Mouse (Mus musculus) hindbrain, embryonic 15.5 days (tissue): ENCODE data around the gene Wdr11. TPM values are rescaled to one million over a fixed set of nuclear protein-coding genes. Genes with fewer than 3 reads are reported as not detected.

Experiments
- ATAC-seq: fragments of 200-750 bp; cut with Nextera tagmentation; 2 replicates; pipeline ENCODE4 v1.8.0; 2017; ENCODE audit warnings: low read depth, moderate number of reproducible peaks, moderate TSS enrichment; ENCODE audit not compliant: low FRiP score
- H3K27ac ChIP-seq: fragments of 300-500 bp; sonication (generic); replicated peaks from 2 replicates; pipeline ENCODE4 v1.5.1; 2015; ENCODE audit warnings: mild to moderate bottlenecking, inconsistent platforms
- H3K27me3 ChIP-seq: fragments of 300-500 bp; sonication (generic); 2 replicates; pipeline ENCODE4 v1.6.1; 2015; ENCODE audit warnings: control low read depth, inconsistent platforms
- H3K36me3 ChIP-seq: fragments of 300-500 bp; sonication (generic); 2 replicates; pipeline ENCODE4 v1.6.1; 2015; ENCODE audit warnings: control low read depth, inconsistent platforms
- H3K4me1 ChIP-seq: fragments of 300-500 bp; sonication (generic); replicated peaks from 2 replicates; pipeline ENCODE4 v1.6.1; 2015; ENCODE audit warnings: control low read depth, inconsistent platforms
- H3K4me2 ChIP-seq: fragments of 300-500 bp; sonication (generic); 2 replicates; pipeline ENCODE4 v1.6.1; 2015; ENCODE audit warnings: moderate library complexity, mild to moderate bottlenecking, inconsistent platforms
- H3K4me3 ChIP-seq: fragments of 300-500 bp; sonication (generic); 2 replicates; pipeline ENCODE4 v1.5.1; 2015; ENCODE audit warnings: mild to moderate bottlenecking, inconsistent platforms
- H3K9ac ChIP-seq: fragments of 300-500 bp; sonication (generic); 2 replicates; pipeline ENCODE4 v1.6.1; 2015; ENCODE audit warnings: inconsistent platforms
- H3K9me3 ChIP-seq: fragments of 300-500 bp; sonication (generic); 2 replicates; pipeline ENCODE4 v1.6.1; 2016; ENCODE audit warnings: control low read depth, inconsistent platforms
- WGBS: fragments of 180-500 bp; shearing (Covaris S2); methylation state at CpG from one replicate; pipeline ENCODE4 v1.1.7; 2015; 5-methylcytosine and 5-hydroxymethylcytosine counted together
- polyA plus RNA-seq: library from polyadenylated mRNA; unstranded; fragments of >200 nt; fragmentation: Nextera tagmentation; extraction: Ambion mirVana; gene quantifications from 2 replicates; pipeline ENCODE4 v1.2.1, GENCODE M21; 2015

Gene Wdr11
- polyA plus RNA-seq, 1 experiment from 2014 or later = 36.2 TPM

DNA sequence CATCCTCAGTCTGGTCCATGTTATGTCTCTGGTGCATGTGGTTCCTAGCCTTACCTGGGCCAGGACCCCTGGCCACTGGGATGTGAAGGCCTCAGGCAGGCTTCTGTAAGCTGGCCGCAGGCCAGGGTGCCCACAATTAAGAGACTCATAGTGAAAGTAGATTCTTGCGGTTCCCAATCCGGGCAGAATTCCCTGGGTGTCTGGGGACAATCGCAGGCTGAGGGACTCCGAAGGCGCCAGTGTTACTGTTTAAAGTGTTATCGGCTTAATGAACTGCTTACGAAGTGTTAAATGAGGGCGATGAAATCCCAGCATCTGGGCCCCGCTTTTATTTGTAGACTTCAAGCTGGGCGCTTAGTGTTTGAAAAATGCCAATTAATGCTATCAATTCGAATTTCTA is 63.3 kb downstream of the Wdr11 start:
- H3K36me3 ChIP-seq = no peaks in the 10 kb centered on the region
- no peak overlapping the region for H3K4me2 ChIP-seq
- H3K27me3 ChIP-seq = no peaks in the 10 kb centered on the region
- H3K9ac ChIP-seq = no peak overlapping the region
- no peak overlapping the region for H3K4me3 ChIP-seq
- H3K27ac ChIP-seq = no peak overlapping the region
- no peak for ATAC-seq
- WGBS = 35% methylated on average over 12 of the region's 12 CpGs
- H3K9me3 ChIP-seq = no peaks in the 10 kb centered on the region
- H3K4me1 ChIP-seq = peaks cover 25% of the 10 kb centered on the region

DNA sequence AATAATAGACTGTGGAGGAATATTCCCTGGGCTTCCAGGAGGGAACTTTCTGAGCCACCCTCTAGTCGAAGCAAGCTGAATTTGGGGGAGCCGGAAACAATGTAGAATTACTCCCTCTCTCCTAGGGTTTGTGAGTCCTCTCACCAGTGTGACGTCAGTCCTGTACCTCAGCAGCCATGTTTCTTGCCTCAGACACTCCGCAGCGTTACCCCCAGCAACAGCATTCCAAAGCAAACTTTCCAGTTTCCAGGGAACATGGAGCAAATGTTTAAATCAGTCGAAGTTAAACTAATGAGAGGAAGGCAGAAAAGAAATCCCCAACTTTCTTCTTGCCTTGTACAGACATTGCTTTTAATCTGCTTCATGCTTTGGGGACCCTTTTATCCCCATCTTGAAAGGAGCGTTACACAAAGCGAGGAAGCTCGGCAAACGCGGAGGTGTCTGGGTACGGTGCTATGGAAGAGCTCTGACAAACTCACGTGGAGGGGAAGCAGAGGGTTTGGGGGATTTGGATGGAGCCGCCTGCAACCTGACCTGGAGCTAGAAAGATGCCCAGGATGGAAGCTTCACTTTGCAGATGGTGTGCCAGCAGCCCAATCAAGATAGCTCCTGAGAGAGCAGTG is 64.1 kb downstream of the Wdr11 start:
- no peaks in the 10 kb centered on the region for H3K36me3 ChIP-seq
- H3K4me3 ChIP-seq = no peak overlapping the region
- no peak overlapping the region for H3K27ac ChIP-seq
- H3K27me3 ChIP-seq = no peaks in the 10 kb centered on the region
- no peak overlapping the region for H3K4me2 ChIP-seq
- peaks cover 22% of the 10 kb centered on the region for H3K4me1 ChIP-seq
- 44% methylated on average over 14 of the region's 14 CpGs for WGBS
- H3K9ac ChIP-seq = no peak overlapping the region
- no peak for ATAC-seq
- H3K9me3 ChIP-seq = no peaks in the 10 kb centered on the region

DNA sequence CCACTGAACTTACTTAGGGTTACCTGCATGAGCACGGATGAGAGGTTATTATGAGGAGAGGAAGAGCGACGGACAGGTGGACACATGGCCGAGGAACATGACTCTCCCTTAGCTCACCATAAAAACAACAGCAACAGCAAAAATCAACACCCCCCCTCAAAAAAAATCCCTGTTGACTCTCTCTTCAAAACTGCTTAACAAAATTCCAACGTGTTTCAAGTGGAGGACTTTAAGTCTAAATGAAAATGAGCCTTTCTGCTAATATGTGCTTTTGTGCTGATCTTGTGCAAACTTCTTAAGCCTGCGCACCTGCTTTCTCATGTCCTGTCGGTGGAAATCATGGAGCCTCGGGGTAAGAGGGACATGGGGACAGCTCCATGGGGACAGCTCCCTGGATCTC is 66.2 kb downstream of the Wdr11 start:
- no peak overlapping the region for H3K4me2 ChIP-seq
- peaks cover 27% of the 10 kb centered on the region for H3K4me1 ChIP-seq
- no peak overlapping the region for H3K4me3 ChIP-seq
- H3K36me3 ChIP-seq = no peaks in the 10 kb centered on the region
- no peak overlapping the region for H3K9ac ChIP-seq
- WGBS = 85% methylated on average over 8 of the region's 8 CpGs
- no peak overlapping the region for H3K27ac ChIP-seq
- ATAC-seq = no peak
- H3K9me3 ChIP-seq = no peaks in the 10 kb centered on the region
- no peaks in the 10 kb centered on the region for H3K27me3 ChIP-seq

DNA sequence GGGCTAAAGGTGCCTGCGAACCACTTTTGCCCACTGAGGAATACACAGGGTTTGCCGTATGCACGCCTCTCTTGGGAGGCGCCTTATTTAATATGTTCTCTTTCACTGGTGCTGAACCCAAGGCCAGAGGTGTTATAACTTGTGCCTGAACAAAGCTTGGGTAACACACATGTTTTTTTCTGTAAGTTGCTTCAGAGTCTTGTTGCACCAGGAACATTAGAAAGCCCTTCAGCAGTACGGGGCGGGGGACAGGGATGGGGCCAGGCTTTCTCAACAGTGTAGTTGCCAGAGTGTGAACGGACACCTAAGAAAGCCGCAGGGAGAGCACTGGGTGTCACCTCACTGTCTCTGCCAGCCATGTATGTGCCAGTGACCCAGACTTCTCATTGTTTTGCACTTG is 68.1 kb downstream of the Wdr11 start:
- no peaks in the 10 kb centered on the region for H3K9me3 ChIP-seq
- 82% methylated on average over 8 of the region's 8 CpGs for WGBS
- H3K9ac ChIP-seq = no peak overlapping the region
- H3K27ac ChIP-seq = no peak overlapping the region
- H3K27me3 ChIP-seq = no peaks in the 10 kb centered on the region
- H3K4me1 ChIP-seq = peaks cover 25% of the 10 kb centered on the region
- no peak for ATAC-seq
- no peak overlapping the region for H3K4me3 ChIP-seq
- no peaks in the 10 kb centered on the region for H3K36me3 ChIP-seq
- H3K4me2 ChIP-seq = no peak overlapping the region

DNA sequence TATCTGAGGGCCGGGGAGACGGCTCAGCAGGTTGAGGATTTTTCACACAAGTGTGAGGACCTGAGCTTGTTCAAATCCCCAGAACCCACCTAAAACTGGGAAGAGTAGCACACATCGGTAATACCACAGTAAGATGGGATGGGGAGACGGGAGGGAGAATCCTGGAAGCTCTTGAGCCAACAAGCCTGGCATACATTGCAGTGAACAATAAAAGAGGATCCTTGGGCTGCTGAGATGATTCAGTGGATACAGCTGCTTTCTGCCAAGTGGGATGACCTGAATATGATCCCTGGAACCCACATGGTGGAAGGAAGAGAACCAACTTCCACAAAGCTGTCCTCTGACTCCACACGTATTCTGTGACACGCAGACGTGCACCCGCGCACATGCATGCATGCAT is 68.9 kb downstream of the Wdr11 start:
- no peak for ATAC-seq

DNA sequence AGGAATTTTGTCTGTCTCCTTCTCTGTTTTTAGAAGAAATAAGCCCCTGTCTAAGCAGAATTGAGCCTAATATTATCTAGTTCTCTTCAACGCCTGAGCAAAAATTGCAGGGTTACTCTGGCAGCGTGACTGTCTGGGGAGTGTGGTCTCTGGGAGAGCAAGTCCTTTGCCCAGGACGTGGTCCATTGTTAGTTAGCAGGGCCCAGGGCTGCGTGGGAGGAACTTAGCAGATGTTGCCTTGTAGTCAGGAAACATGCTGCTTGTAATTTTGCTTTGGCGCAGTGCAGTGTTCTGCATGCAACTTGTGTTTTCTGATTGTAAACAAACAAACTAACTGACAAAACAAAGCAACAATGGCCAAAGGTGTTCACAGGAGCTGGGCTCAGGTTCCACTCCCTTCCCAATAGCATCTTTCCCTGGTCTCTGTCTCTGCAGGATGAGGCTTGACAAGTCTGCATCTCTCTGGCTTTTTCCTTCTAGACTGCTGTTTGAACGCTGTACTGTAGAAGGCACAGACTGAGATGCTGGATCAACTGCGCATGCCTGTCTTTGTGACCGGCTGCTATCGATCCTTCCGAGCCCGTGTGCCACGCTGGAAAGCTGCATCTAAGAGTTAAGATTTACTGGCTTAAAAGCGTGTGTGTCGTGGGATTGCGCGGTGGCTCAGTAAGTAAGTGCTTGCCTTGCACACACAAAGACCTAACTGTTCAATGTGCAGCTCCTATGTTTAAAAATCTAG is 70.6 kb downstream of the Wdr11 start:
- 54% methylated on average over 16 of the region's 16 CpGs for WGBS
- ATAC-seq = no peak
- Histone ChIP-seq H3K36me3 (no peaks in the 10 kb centered on the region), H3K9ac (no peak overlapping the region), H3K4me3 (no peak overlapping the region), H3K27ac (no peak overlapping the region), H3K27me3 (peaks cover 10% of the 10 kb centered on the region; the same call in 1 of the 2 replicates), H3K4me1 (peaks cover 20% of the 10 kb centered on the region), H3K4me2 (no peak overlapping the region), H3K9me3 (no peaks in the 10 kb centered on the region)

More for the DNA sequence above, 68.9 kb downstream of the Wdr11 start:
- peaks cover 20% of the 10 kb centered on the region for H3K4me1 ChIP-seq
- no peak overlapping the region for H3K4me3 ChIP-seq
- peaks cover 5% of the 10 kb centered on the region; the same call in 1 of the 2 replicates for H3K27me3 ChIP-seq
- no peaks in the 10 kb centered on the region for H3K36me3 ChIP-seq
- 83% methylated on average over 9 of the region's 9 CpGs for whole genome bisulfite sequencing
- H3K9ac ChIP-seq = no peak overlapping the region
- H3K4me2 ChIP-seq = no peak overlapping the region
- H3K27ac ChIP-seq = no peak overlapping the region
- H3K9me3 ChIP-seq = no peaks in the 10 kb centered on the region

DNA sequence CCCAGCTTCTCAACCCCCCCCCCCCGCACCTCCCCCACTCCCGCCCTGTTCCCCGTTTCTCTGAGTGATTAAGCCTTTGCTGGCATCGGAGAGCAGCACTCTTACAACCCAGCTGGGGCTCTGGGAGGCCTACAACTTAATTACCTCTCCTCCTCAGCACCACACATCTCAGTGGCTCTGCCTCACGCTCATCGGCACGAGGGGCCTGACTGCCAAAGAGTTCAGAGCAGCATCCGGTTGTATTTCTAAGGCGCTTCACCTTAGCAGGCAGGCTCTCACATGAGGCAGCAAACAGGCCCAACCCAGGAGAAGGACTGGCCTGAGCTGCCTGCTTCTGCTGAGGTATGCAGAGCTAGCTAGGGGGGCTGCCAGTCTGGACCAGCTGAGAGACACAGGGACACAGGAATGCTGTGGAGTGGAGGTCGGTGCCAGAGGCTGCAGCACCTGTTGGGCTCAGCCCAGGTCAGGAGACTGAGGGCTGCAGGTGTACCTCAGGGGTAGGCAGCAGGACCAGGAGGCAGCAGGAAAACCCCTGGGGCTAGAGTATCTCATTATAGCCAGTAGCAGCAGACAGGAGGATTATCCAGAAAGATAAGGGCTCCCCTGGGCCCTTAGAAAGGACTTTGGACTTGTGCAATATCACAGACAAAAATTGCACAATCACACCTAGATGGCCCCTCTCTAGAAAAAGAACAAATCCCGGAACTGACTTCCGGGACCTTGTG is 72.3 kb downstream of the Wdr11 start:
- no peaks in the 10 kb centered on the region for H3K9me3 ChIP-seq
- H3K27me3 ChIP-seq = peaks cover 10% of the 10 kb centered on the region; the same call in 1 of the 2 replicates
- H3K27ac ChIP-seq = no peak overlapping the region
- H3K36me3 ChIP-seq = no peaks in the 10 kb centered on the region
- no peak overlapping the region for H3K4me3 ChIP-seq
- H3K4me1 ChIP-seq = peaks cover 20% of the 10 kb centered on the region
- no peak overlapping the region for H3K4me2 ChIP-seq
- 28% methylated on average over 12 of the region's 12 CpGs for WGBS
- no peak overlapping the region for H3K9ac ChIP-seq
- no peak for ATAC-seq

DNA sequence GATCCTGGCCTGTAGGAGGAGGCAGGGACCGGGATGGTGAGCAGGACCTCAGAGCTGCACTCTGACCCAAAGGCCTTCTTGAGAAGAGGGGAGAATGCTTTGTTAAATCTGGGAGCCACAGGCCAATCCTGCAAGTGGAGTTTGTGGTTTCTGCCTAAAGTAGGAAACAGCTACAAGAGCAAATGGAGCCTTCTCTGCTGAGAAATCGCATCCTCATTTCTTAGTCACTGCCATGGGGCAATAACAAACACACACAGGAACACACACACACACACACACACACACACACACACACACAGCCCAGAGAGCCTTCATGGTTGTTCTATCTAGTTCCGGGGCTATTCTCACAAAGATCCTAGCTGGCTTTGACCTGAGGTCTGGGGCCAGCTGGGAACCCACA is 73.7 kb downstream of the Wdr11 start:
- no peak for ATAC-seq
- H3K9ac ChIP-seq = no peak overlapping the region
- H3K27me3 ChIP-seq = peaks cover 10% of the 10 kb centered on the region; the same call in 1 of the 2 replicates
- no peaks in the 10 kb centered on the region for H3K36me3 ChIP-seq
- H3K4me1 ChIP-seq = peaks cover 20% of the 10 kb centered on the region
- H3K27ac ChIP-seq = no peak overlapping the region
- H3K4me2 ChIP-seq = no peak overlapping the region
- no peak overlapping the region for H3K4me3 ChIP-seq
- H3K9me3 ChIP-seq = no peaks in the 10 kb centered on the region
- WGBS = 84% methylated on average over 3 of the region's 3 CpGs

DNA sequence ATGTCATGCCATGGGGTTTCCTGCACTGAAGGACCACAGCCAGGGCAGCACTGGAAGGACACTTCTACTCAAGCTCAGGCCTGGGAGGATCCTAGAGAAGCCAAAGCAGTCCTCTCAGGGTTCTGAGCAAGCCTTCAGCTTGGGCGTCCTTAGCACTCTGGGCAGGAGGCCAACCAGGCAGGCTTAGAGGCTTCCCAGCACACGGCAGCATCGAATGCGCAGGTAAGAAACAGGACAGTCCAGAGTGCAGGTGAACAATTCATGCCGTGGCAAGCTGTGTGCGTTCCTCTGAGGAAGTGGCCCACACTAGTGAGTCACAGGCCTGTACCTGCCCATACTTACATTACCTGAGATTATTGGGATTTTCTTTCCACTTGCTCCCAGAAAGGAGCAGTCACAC is 74.3 kb downstream of the Wdr11 start:
- Histone ChIP-seq H3K9me3 (no peaks in the 10 kb centered on the region), H3K4me3 (no peak overlapping the region), H3K4me1 (peaks cover 20% of the 10 kb centered on the region), H3K4me2 (no peak overlapping the region), H3K9ac (no peak overlapping the region), H3K27me3 (peaks cover 10% of the 10 kb centered on the region; the same call in 1 of the 2 replicates), H3K36me3 (no peaks in the 10 kb centered on the region), H3K27ac (no peak overlapping the region)
- ATAC-seq = no peak
- 77% methylated on average over 6 of the region's 6 CpGs for WGBS

DNA sequence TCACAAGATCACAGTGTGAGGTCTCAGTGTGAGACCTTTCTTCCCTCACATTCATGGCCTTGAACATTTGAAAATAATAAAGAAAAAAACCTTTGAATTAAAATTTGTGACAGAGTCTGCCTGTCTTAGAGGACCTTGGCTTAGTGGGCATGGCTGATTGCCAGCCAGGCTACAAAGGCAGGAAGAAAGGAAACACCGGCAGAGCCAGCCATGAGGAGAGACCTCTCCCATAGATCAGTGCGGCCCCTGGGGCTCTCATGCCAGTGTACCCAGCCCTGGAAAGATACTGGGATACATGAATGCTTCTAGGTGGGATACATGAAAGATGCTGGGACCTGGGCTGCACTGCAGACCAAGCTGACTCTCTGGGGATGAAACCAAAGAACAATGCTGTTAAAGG is 74.9 kb downstream of the Wdr11 start:
- H3K36me3 ChIP-seq = no peaks in the 10 kb centered on the region
- H3K27me3 ChIP-seq = peaks cover 10% of the 10 kb centered on the region; the same call in 1 of the 2 replicates
- no peak overlapping the region for H3K4me3 ChIP-seq
- WGBS = 66% methylated on average over 2 of the region's 2 CpGs
- H3K4me2 ChIP-seq = no peak overlapping the region
- no peaks in the 10 kb centered on the region for H3K9me3 ChIP-seq
- no peak overlapping the region for H3K27ac ChIP-seq
- H3K9ac ChIP-seq = no peak overlapping the region
- no peak for ATAC-seq
- H3K4me1 ChIP-seq = peaks cover 20% of the 10 kb centered on the region

DNA sequence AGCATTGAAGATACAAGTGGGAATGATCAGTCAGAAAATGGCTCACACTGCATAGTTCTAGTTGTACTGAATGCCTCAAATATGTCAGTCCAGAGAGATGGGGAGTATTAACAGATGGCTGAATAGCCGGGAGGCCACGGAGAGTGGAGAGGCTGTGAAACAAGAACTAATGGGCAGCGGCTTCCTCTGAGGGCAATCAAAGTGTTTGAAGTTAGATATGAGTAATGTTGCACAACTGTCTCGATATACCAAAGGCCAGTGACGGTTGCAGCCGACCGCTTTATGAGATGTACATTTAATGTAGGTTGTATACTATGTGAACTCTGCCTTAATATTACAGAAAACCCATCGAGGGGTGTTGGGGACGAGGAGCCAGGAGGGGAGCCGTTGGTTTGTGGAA is 78.6 kb downstream of the Wdr11 start:
- Histone ChIP-seq H3K9me3 (no peaks in the 10 kb centered on the region), H3K9ac (no peak overlapping the region), H3K4me3 (no peak overlapping the region), H3K36me3 (no peaks in the 10 kb centered on the region), H3K27ac (no peak overlapping the region), H3K4me2 (no peak overlapping the region), H3K27me3 (peaks cover 5% of the 10 kb centered on the region; the same call in 1 of the 2 replicates), H3K4me1 (peaks cover 9% of the 10 kb centered on the region; the same call in 1 of the 2 replicates)
- no peak for ATAC-seq
- WGBS = 78% methylated on average over 10 of the region's 10 CpGs
